Mouse (Mus musculus) ES-Bruce4 (cell line): ENCODE measurements at regions not wholly inside any gene's neighbourhood (a gene's known extent, or its start where the extent isn't known, plus 50 kb on each side); places are given as distances from the start of the nearest gene placed in this dataset.

Source experiments
- EP300 ChIP-seq: IDR thresholded peaks from 2 replicates; pipeline ENCODE4 v1.6.1; 2011; ENCODE audit warnings: low read depth, low read length; ENCODE audit not compliant: insufficient read depth
- POLR2A ChIP-seq: IDR thresholded peaks from one replicate; pipeline ENCODE4 v1.8.1; 2011; ENCODE audit warnings: low read length; ENCODE audit not compliant: insufficient read depth

DNA sequence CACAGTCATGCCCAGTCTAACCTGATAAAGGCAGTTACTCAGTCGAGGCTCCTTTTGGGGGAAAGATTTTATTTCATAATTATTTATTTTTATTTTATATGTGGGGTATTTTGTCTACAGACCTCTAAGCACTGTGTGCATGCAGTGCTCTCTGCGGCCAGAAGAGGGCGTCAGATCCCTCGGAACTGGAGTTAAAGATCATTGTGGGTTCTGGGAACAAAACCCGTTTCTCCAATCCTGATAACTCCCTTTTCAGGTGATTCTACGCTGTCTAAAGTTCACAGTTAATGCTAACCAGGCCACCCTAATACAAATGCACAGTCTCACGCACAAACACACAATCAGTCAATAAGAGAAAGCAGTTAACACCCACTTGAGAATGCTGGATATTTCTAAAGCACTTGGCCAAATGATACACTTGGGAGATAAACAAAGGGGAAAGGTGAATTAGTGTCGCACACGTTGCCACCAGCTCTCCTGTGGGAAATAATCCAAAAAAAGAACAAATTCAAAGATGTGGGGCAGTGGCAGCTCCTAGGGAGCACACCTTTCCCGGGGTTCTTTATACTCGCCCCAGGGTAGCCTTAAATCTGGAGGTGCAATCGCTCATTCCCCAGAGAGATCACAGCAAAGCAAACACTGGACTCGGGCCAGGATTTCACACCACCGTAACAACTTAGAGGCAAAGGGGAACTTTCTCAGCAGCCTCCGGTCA, 281.9 kb upstream of the Jmjd1c start:
- TF ChIP-seq POLR2A (no peak), EP300 (no peak)
